Mouse (Mus musculus): ENCODE measurements at regions not wholly inside any gene's neighbourhood (a gene's known extent, or its start where the extent isn't known, plus 50 kb on each side); places are given as distances from the start of the nearest gene placed in this dataset.

- Histone ChIP-seq H3K9ac (ENCODE audit: low read length) (no peak overlapping the region), H3K36me3 (ENCODE audit: control insufficient read depth, insufficient read depth, low read length) (no peaks in the 10 kb centered on the region), H3K4me2 (ENCODE audit: low read length) (no peak overlapping the region), H3K27ac (replicated peaks in 1 of 2; ENCODE audit: control insufficient read depth in 1 of 2, insufficient read depth in 1 of 2, low read depth in 2 of 2, low read length in 2 of 2) (no peak overlapping the region), H3K9me3 (ENCODE audit: control insufficient read depth, low read length) (no peaks in the 10 kb centered on the region), H3K4me1 (ENCODE audit: control insufficient read depth in 2 of 2, insufficient read depth in 2 of 2, low read length in 2 of 2) (no peaks in the 10 kb centered on the region), H3K4me3 (ENCODE audit: control insufficient read depth in 1 of 2, insufficient read depth in 1 of 2, low read depth in 1 of 2, low read length in 2 of 2) (no peak overlapping the region), H3K27me3 (ENCODE audit: control insufficient read depth, insufficient read depth, low read length) (no peaks in the 10 kb centered on the region)
- no peak for ATAC-seq (ENCODE audit: insufficient number of reproducible peaks, insufficient read depth, low FRiP score, low read depth)
- WGBS = 78% methylated on average over 4 of the region's 4 CpGs
Measured at GRCm38 (mm10) chr8:6577868-6578634, 1472.9 kb upstream of the Slc10a2 start.

GRCm38 (mm10) chr8:6575241-6575640, 1470.1 kb upstream of the Slc10a2 start:
- H3K27me3 ChIP-seq (ENCODE audit: control insufficient read depth, insufficient read depth, low read length) = no peaks in the 10 kb centered on the region
- ATAC-seq (ENCODE audit: insufficient number of reproducible peaks, insufficient read depth, low FRiP score, low read depth) = no peak
- WGBS = 51% methylated on average over 4 of the region's 4 CpGs

DNA sequence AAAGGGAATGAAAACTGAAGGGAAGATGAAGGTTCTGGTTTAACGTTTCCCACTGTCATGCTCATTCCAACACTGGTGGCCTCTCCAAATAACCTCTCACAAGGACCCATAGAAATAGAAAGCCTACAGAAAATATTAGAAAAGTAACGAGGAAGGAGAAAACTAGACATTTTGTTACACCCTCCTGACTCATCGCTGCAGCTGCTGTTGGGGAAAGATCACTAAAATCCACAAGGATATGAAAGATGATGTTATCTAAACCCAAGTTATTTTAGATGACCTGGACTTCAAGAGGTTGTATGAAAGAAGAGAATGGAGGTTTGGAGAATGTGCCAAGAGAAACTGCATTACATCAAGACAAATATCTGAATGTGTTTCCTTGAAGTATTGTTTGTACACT, 1468.3 kb upstream of the Slc10a2 start:
- H3K4me2 ChIP-seq (ENCODE audit: low read length) = no peak overlapping the region
- H3K9me3 ChIP-seq (ENCODE audit: control insufficient read depth, low read length) = no peaks in the 10 kb centered on the region
- no peak overlapping the region for H3K27ac ChIP-seq (replicated peaks in 1 of 2; ENCODE audit: control insufficient read depth in 1 of 2, insufficient read depth in 1 of 2, low read depth in 2 of 2, low read length in 2 of 2)
- H3K9ac ChIP-seq (ENCODE audit: low read length) = no peak overlapping the region
- no peaks in the 10 kb centered on the region for H3K36me3 ChIP-seq (ENCODE audit: control insufficient read depth, insufficient read depth, low read length)
- no peak overlapping the region for H3K4me3 ChIP-seq (ENCODE audit: control insufficient read depth in 1 of 2, insufficient read depth in 1 of 2, low read depth in 1 of 2, low read length in 2 of 2)
- H3K4me1 ChIP-seq (ENCODE audit: control insufficient read depth in 2 of 2, insufficient read depth in 2 of 2, low read length in 2 of 2) = no peaks in the 10 kb centered on the region
- no peaks in the 10 kb centered on the region for H3K27me3 ChIP-seq (ENCODE audit: control insufficient read depth, insufficient read depth, low read length)
- no peak for ATAC-seq (ENCODE audit: insufficient number of reproducible peaks, insufficient read depth, low FRiP score, low read depth)
- 83% methylated on average over 3 of the region's 3 CpGs for WGBS

More at GRCm38 (mm10) chr8:6575241-6575640, 1470.1 kb upstream of the Slc10a2 start:
- Histone ChIP-seq H3K27ac (replicated peaks in 1 of 2; ENCODE audit: control insufficient read depth in 1 of 2, insufficient read depth in 1 of 2, low read depth in 2 of 2, low read length in 2 of 2) (no peak overlapping the region), H3K4me1 (ENCODE audit: control insufficient read depth in 2 of 2, insufficient read depth in 2 of 2, low read length in 2 of 2) (no peaks in the 10 kb centered on the region), H3K4me2 (ENCODE audit: low read length) (no peak overlapping the region), H3K9me3 (ENCODE audit: control insufficient read depth, low read length) (no peaks in the 10 kb centered on the region), H3K9ac (ENCODE audit: low read length) (no peak overlapping the region), H3K4me3 (ENCODE audit: control insufficient read depth in 1 of 2, insufficient read depth in 1 of 2, low read depth in 1 of 2, low read length in 2 of 2) (no peak overlapping the region), H3K36me3 (ENCODE audit: control insufficient read depth, insufficient read depth, low read length) (no peaks in the 10 kb centered on the region)

GRCm38 (mm10) chr8:6572066-6572665, 1467.0 kb upstream of the Slc10a2 start:
- Histone ChIP-seq H3K4me1 (ENCODE audit: control insufficient read depth in 2 of 2, insufficient read depth in 2 of 2, low read length in 2 of 2) (no peaks in the 10 kb centered on the region), H3K27ac (replicated peaks in 1 of 2; ENCODE audit: control insufficient read depth in 1 of 2, insufficient read depth in 1 of 2, low read depth in 2 of 2, low read length in 2 of 2) (no peak overlapping the region), H3K27me3 (ENCODE audit: control insufficient read depth, insufficient read depth, low read length) (no peaks in the 10 kb centered on the region), H3K4me2 (ENCODE audit: low read length) (peak overlapping the region; percentile 46), H3K4me3 (ENCODE audit: control insufficient read depth in 1 of 2, insufficient read depth in 1 of 2, low read depth in 1 of 2, low read length in 2 of 2) (no peak overlapping the region), H3K9me3 (ENCODE audit: control insufficient read depth, low read length) (no peaks in the 10 kb centered on the region), H3K36me3 (ENCODE audit: control insufficient read depth, insufficient read depth, low read length) (no peaks in the 10 kb centered on the region), H3K9ac (ENCODE audit: low read length) (no peak overlapping the region)
- 25% methylated on average over 9 of the region's 9 CpGs for WGBS
- ATAC-seq (ENCODE audit: insufficient number of reproducible peaks, insufficient read depth, low FRiP score, low read depth) = no peak

DNA sequence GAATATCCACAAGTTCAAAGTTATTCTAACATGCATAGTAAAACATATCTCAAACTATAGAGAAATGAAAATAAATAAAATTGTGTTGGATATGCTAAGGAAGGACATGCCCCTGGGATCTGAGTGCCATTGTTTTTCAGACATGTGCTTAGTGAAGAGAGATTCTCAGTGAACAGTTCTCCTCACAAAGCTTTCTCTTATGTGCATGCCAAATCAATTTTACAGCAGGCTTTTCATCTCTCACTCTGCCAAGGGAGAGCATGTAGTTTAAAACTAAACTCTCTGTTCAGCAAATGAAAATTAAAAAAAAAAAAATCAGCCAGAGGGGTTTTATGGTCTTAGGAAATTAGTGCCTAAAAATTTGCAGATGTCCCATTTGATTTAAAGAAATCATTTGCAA, 1445.8 kb upstream of the Slc10a2 start:
- H3K4me3 ChIP-seq (ENCODE audit: control insufficient read depth in 1 of 2, insufficient read depth in 1 of 2, low read depth in 1 of 2, low read length in 2 of 2) = no peak overlapping the region
- H3K27me3 ChIP-seq (ENCODE audit: control insufficient read depth, insufficient read depth, low read length) = no peaks in the 10 kb centered on the region
- H3K9me3 ChIP-seq (ENCODE audit: control insufficient read depth, low read length) = no peaks in the 10 kb centered on the region
- no peaks in the 10 kb centered on the region for H3K4me1 ChIP-seq (ENCODE audit: control insufficient read depth in 2 of 2, insufficient read depth in 2 of 2, low read length in 2 of 2)
- H3K36me3 ChIP-seq (ENCODE audit: control insufficient read depth, insufficient read depth, low read length) = no peaks in the 10 kb centered on the region
- no peak overlapping the region for H3K4me2 ChIP-seq (ENCODE audit: low read length)
- no peak overlapping the region for H3K9ac ChIP-seq (ENCODE audit: low read length)
- H3K27ac ChIP-seq (replicated peaks in 1 of 2; ENCODE audit: control insufficient read depth in 1 of 2, insufficient read depth in 1 of 2, low read depth in 2 of 2, low read length in 2 of 2) = no peak overlapping the region
- ATAC-seq (ENCODE audit: insufficient number of reproducible peaks, insufficient read depth, low FRiP score, low read depth) = no peak

- ATAC-seq (ENCODE audit: insufficient number of reproducible peaks, insufficient read depth, low FRiP score, low read depth) = no peak
- Histone ChIP-seq H3K4me1 (ENCODE audit: control insufficient read depth in 2 of 2, insufficient read depth in 2 of 2, low read length in 2 of 2) (no peaks in the 10 kb centered on the region), H3K9ac (ENCODE audit: low read length) (no peak overlapping the region)
Measured at GRCm38 (mm10) chr8:6527171-6527570, 1422.0 kb upstream of the Slc10a2 start.

GRCm38 (mm10) chr8:6515882-6516682, 1410.9 kb upstream of the Slc10a2 start:
- no peak overlapping the region for H3K9ac ChIP-seq (ENCODE audit: low read length)
- no peak overlapping the region for H3K27ac ChIP-seq (replicated peaks in 1 of 2; ENCODE audit: control insufficient read depth in 1 of 2, insufficient read depth in 1 of 2, low read depth in 2 of 2, low read length in 2 of 2)
- no peaks in the 10 kb centered on the region for H3K9me3 ChIP-seq (ENCODE audit: control insufficient read depth, low read length)
- no peaks in the 10 kb centered on the region for H3K4me1 ChIP-seq (ENCODE audit: control insufficient read depth in 2 of 2, insufficient read depth in 2 of 2, low read length in 2 of 2)
- no peak overlapping the region for H3K4me2 ChIP-seq (ENCODE audit: low read length)
- no peaks in the 10 kb centered on the region for H3K27me3 ChIP-seq (ENCODE audit: control insufficient read depth, insufficient read depth, low read length)
- ATAC-seq (ENCODE audit: insufficient number of reproducible peaks, insufficient read depth, low FRiP score, low read depth) = no peak
- no peaks in the 10 kb centered on the region for H3K36me3 ChIP-seq (ENCODE audit: control insufficient read depth, insufficient read depth, low read length)
- H3K4me3 ChIP-seq (ENCODE audit: control insufficient read depth in 1 of 2, insufficient read depth in 1 of 2, low read depth in 1 of 2, low read length in 2 of 2) = no peak overlapping the region

More at GRCm38 (mm10) chr8:6527171-6527570, 1422.0 kb upstream of the Slc10a2 start:
- H3K4me2 ChIP-seq (ENCODE audit: low read length) = no peak overlapping the region
- no peak overlapping the region for H3K4me3 ChIP-seq (ENCODE audit: control insufficient read depth in 1 of 2, insufficient read depth in 1 of 2, low read depth in 1 of 2, low read length in 2 of 2)
- no peaks in the 10 kb centered on the region for H3K9me3 ChIP-seq (ENCODE audit: control insufficient read depth, low read length)
- no peaks in the 10 kb centered on the region for H3K36me3 ChIP-seq (ENCODE audit: control insufficient read depth, insufficient read depth, low read length)
- H3K27me3 ChIP-seq (ENCODE audit: control insufficient read depth, insufficient read depth, low read length) = no peaks in the 10 kb centered on the region
- WGBS = 66% methylated on average over 5 of the region's 5 CpGs
- H3K27ac ChIP-seq (replicated peaks in 1 of 2; ENCODE audit: control insufficient read depth in 1 of 2, insufficient read depth in 1 of 2, low read depth in 2 of 2, low read length in 2 of 2) = no peak overlapping the region
